Mouse (Mus musculus) thymus, postnatal 25 days (tissue): ENCODE results near the gene Ptpn7.
"Not testable (repeated sequence)": the region's sequence is repeated elsewhere in the genome, so short reads cannot be mapped to it uniquely, and the experiment has no call there.

ENCODE experiments used
- DNase-seq: peaks from one replicate; pipeline ENCODE4 v3.0.0; 2022

Gene Ptpn7

DNA sequence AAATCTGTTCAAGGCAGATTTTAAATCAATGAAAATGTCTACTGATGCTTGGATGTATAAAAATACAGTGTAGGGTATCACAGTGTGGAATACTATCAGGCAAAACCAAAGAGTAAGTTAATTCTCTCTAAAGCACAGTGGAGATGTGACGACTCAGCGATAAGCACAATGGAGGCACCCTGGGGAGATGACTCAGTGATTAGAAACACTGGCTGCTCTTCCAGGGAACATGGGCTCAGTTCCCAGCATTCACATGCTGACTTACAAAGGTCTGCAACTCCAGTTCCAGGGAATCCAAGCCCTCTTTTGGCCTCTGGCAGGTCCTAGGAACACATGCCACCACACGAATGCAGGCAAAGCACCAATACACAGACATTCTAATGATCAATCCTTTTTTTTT, 55.7 kb downstream of the Ptpn7 start:
- no peak for DNase-seq

DNA sequence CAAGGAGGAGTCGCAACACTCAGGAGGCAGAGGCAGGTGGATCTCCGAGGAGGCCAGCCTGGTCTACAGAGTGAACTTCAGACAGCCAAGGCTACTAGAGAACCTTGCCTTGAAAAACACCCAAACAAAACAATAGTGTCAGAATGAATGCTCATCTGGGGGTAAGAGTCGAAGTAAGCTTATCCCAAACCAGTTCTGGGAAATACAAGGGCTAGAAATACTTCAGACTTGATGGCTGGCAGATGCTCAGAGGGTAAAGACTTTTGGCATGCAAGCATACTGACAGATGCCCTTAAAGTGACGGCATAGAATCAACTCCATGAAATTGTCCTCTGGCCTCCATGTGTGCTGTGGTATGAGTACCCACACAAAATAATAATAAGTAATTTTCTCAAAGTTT, 56.7 kb downstream of the Ptpn7 start:
- DNase-seq: no peak

DNA sequence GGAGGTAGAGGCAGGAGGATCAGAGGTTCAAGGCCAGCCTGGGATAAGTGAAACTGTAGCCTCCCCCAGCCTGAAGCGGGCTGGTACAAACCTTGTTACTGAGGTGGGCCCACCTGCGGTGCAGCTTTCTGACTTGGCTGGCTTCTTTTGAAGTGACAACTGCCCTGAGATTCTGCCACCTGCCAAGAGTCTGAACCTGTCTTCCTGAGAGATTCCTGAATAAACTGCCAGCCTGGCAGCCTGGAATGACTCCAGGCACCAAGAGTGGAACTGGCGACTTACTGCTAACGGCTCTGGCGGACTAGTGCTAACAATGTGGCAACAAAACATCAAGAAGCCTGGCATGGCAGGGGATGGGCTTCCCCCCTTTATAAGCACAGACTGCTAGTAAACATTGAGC, 61.8 kb downstream of the Ptpn7 start:
- DNase-seq: not testable (repeated sequence)
